Mouse (Mus musculus) liver, adult 2 months (tissue): ENCODE measurements around the gene Syt16.

Source experiments
- CTCF ChIP-seq: fragments of 200-500 bp; IDR thresholded peaks from 2 replicates; pipeline ENCODE4 v1.5.1; 2011; ENCODE audit warnings: low read depth, low read length, control low read depth
- POLR2A ChIP-seq: fragments of 200-500 bp; IDR thresholded peaks from 2 replicates; pipeline ENCODE4 v1.6.1; 2011; ENCODE audit warnings: low read length, control low read depth; ENCODE audit not compliant: insufficient read depth; ENCODE audit errors: extremely low read depth

DNA sequence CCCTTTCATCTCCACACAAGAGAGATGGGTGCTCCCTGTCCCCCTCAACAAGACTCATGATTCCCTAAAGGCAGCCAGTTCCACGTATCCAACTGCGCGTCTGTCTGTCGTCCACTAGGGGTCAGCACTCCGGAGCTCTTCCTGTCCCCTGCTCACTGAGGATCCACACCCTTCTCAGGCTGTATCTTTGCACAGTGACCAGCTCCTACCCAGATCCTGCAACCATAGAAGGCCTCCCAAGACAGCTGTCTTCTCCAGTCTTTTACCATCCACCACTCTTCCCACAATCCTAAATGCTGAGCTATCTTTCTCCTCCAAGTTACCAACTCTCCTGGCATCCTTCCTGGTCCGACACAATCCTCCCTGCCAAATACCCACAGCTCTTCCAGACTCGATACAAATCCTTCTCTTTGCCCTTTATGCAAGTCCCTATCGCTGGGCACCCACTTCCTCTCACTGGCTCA, 12.0 kb downstream of the Syt16 start:
- TF ChIP-seq POLR2A (no peak), CTCF (peak; percentile 93)
